Mouse (Mus musculus) lung, postnatal 0 days (tissue): ENCODE results near the gene Slc25a43.
"Not testable (repeated sequence)": the region's sequence is repeated elsewhere in the genome, so short reads cannot be mapped to it uniquely, and the experiment has no call there.

Source experiments
- CTCF ChIP-seq: IDR thresholded peaks from 2 replicates; pipeline ENCODE4 v1.5.1; 2016; ENCODE audit warnings: antibody characterized with exemption, mild to moderate bottlenecking
- EP300 ChIP-seq: IDR thresholded peaks from 2 replicates; pipeline ENCODE4 v1.6.1; 2016; ENCODE audit warnings: antibody characterized with exemption, mild to moderate bottlenecking, control low read depth

GRCm38 (mm10) chrX:36796734-36797133 is 53.3 kb downstream of the Slc25a43 start:
- not testable (repeated sequence) for TF ChIP-seq CTCF, EP300
